Mouse (Mus musculus) adipose tissue, adult 10 weeks (tissue): ENCODE data around the gene Dennd2a. TPM values are rescaled to one million over a fixed set of nuclear protein-coding genes. Genes with fewer than 3 reads are reported as not detected.

Experiments
- polyA plus RNA-seq: library from polyadenylated mRNA; stranded (reverse); fragments of 350-450 nt; fragmentation: Illumina TruSeq; extraction: RNeasy Lipid Tissue Mini Kit (QIAGEN cat#74804); gene quantifications from one replicate; pipeline ENCODE4 v1.2.3, GENCODE M21; 2014; ENCODE audit warnings: low read depth, low replicate concordance

Dennd2a gene
- polyA plus RNA-seq, result 9.9 TPM

GRCm38 (mm10) chr6:39557723-39558261 lies at the start of gene Dennd2a:
Gene Dennd2a, minus strand, starts transcription at chr6:39557867.

DNA sequence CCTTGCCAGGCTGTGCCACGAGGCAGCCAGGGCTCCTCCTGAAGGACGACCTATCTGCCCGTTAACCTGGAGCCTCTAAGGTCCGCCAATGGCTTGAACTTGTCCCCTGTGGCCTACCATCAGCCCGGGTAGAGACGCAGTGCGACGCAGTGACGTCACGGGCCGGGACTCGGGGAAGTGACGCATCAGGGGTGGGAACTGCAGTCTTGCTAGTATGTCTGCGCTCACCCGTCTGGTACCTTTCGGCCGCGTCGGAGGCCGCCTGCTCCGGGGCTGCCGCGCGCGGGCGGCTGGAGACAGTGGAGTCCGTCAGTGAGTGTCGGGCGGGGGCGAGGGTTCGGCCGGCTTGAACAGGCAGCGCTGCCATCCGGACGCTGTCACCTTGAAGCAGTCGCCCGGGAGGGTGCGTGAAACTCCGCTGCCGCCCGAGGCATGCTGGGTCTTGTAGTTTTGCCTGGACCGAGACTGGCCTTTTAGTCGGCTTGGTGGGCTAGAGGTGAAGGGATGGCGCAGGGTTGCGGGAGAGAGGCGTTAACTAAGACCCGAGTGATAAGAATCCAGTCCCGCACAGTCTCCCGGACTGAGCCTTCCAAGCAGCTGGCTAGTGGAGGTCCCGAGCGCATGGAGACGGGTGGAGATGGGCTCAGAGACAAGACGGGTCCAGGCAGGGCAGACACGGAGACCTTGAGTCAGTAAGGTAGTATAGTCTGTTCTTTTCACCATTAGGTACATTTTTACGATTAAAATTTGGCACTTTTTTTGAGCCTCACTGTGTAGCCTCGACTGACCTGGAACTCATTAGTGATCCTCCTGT lies 34.9 kb upstream of the Dennd2a start, which contains the start of gene Ndufb2:
Gene Ndufb2 (plus strand): TSS at position 174 of the 814 bp plus-strand sequence.

DNA sequence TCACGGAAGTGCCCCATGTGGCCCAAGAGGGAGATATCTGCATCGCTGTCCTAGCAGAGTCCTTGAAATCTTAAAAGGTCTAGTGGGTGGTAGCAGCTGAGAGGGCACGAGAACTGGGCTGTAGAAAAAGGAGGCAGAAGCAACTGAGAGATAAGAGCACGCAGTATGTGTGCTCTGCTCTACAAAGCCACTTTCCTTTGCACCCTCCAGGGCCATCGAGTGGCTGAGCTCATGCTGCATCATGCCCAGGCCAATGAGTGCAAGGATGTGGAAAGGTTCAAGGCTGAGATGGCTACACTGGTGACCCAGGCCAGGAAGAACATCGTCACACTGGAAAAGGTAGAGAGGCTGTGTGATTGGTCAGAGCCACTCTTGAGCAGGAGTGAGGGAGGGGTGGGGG lies 27.9 kb upstream of the Dennd2a start, which contains the start of gene Gm42420:
Gene Gm42420 (plus strand): TSS at position 237 of the 400 bp plus-strand sequence.

GRCm38 (mm10) chr6:39573791-39574554 lies 16.3 kb upstream of the Dennd2a start, which contains the start of gene Adck2:
Gene Adck2, plus strand, starts transcription at chr6:39573873.

DNA sequence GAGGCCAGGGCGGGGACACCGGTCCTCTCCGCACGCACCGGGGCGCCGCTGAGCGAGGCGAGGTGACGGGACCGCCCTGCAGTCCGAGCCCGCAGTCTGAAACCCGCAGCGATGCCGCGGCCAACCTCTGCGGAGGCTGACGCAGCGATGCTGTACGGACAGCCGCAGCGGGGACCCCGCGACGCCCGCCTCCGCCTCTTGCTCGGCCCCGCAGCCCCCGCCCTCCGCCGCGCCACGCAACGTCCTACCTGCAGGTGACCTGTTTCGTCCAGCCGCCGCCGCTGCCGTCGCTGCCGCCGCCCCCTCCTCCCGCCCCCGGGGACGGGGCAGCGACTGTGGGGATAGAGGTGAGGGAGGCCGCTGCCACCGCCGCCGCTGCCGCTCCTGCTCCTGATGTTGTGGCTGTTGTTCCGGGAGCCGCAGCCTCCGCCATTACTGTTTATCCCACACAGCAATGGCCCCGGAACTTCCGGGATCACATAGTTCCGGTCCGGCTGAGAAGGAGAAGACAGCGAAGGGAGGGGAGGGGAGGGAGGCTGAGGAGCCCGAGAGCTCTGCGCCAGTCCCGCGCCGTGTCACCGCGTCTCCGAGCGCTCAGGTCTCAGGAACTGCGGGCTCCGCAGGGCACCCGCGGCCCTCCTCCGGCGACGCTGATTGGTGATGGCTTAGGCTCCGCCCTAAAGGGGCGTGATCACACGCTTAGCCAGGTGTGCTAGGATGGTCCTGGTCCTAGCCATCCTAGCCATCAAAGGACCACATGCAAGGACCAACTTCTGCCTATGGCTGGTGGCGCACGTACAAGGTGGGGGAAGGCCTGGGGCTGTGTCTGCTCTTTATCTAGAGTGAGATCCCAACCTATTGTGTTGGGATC lies 137.6 kb downstream of the Dennd2a start, which contains the start of gene Mkrn1:
Gene Mkrn1 (minus strand): TSS at position 612 of the 871 bp plus-strand sequence.

Other genes starting within 250 kb of the Dennd2a start
- gene Slc37a3, start 180.2 kb downstream of the Dennd2a start, polyA plus RNA-seq, result 50.2 TPM
- gene Rab19, start 176.7 kb downstream of the Dennd2a start, polyA plus RNA-seq, result 4.7 TPM
- 139 TPM for gene Mkrn1, start 137.4 kb downstream of the Dennd2a start, polyA plus RNA-seq
- 24.0 TPM for gene Adck2, start 16.0 kb upstream of the Dennd2a start, polyA plus RNA-seq
- not detected for gene Gm42420, start 27.9 kb upstream of the Dennd2a start, polyA plus RNA-seq
- 146 TPM for gene Ndufb2, start 34.7 kb upstream of the Dennd2a start, polyA plus RNA-seq
- gene Braf, start 167.6 kb upstream of the Dennd2a start, polyA plus RNA-seq, result 15.1 TPM